Mouse (Mus musculus) layer of hippocampus, postnatal 25 days (tissue): ENCODE results near the gene Carhsp1. TPM values are rescaled to one million over a fixed set of nuclear protein-coding genes. Genes with fewer than 3 reads are reported as not detected.

Source experiments
- DNase-seq, 2 experiments: peaks; one replicate each; pipeline ENCODE4 v3.0.0; 2022; ENCODE audit warnings: mixed read lengths in 2 of 2, low spot score in 1 of 2; ENCODE audit errors: extremely low spot score in 1 of 2
- total RNA-seq, 2 experiments: library from RNA; stranded (reverse); gene quantifications; 2 replicates each; pipeline ENCODE4 v1.2.3; 2021

Carhsp1 gene
- total RNA-seq = 10 to 100 TPM; 24.0 to 27.4 TPM

GRCm38 (mm10) chr16:8671551-8672349 lies at the start of gene Carhsp1:
Carhsp1 (minus strand) TSS chr16:8672155.
- peak; percentile 56 to 67 for DNase-seq

GRCm38 (mm10) chr16:8720447-8720846 lies 48.5 kb upstream of the Carhsp1 start:
- no peak for DNase-seq

DNA sequence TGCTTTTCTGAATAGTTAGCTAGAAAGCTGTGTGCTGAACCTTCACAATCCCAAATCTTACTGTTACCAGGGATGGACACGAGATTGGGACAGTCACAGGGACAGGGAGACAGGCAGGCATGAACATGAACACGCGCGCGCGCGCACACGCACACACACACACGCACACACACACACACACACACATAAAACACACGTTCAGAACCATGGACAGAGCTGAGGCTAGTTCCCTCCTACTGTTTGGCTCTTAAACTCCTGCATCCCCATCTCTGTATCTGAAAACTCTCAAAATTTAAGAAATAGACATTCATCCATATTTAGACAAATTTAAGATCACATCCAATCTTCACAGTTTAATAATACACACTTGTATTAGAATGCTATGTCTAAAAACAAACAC lies 45.8 kb upstream of the Carhsp1 start:
- DNase-seq = no peak

GRCm38 (mm10) chr16:8716300-8716699 lies 44.3 kb upstream of the Carhsp1 start:
- no peak for DNase-seq

DNA sequence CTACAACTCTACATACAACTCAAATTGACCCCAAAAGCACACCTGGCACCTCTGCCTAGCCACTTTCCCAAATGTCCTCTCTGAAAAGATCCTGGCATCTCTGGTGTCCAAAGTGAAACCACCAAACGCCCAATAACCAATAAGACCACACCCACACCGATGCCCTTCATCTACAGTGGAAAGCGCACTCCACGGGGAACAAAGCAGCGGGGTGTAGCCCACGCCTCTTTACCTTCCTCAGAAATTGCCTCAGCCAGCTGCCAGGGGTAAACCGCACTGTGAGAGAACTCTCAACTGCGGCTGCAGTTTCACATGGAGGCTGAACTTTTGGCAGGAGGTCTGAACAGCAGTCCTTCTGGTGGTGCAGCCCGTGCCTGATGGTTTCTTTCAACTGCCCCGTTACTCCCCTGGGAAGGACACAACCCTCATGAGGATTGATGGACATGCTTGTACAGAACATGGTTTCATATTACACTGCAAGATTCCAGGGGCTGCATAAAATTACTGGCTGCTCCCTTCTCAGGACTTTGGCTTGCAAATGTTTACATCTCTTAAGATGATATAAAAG lies 43.6 kb upstream of the Carhsp1 start:
- no peak for DNase-seq

DNA sequence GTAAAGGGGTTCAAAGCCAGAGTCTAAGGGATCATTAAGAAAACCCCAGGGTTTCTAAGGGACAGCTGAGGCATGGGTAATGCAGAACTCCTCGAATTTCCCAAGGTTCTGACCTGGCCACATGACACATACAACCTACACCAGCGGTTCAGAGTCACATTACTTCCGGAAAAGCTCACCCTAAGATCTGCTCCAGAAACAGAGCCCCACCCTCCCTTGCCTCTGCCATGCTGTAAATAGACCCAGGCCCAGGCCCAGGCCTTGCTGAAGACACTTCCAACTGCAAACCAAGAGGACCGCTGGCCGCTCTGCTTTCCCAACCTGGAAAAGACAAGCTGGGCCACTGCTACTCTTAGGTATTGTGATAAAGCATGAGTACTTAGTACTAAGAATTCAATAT lies 42.9 kb upstream of the Carhsp1 start:
- DNase-seq = no peak

DNA sequence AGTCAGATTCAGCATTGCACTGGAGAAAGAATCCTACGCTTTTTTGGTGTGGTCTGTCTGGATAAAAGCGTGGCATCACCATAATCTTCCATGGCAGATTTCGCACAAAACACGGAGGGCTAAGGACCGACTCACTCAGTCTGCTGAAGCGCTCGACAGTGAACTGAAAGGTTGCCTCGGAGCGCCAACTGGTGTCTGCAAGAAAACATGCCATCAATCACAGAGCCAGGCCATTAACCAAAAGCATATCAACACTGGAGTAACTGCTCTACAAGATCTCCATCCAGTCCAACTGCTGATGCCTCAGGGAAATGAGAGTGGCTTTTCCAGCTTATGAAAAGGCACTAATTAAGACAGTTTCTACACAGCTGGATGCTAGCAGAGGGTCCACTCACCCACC lies 40.0 kb upstream of the Carhsp1 start:
- DNase-seq = no peak

DNA sequence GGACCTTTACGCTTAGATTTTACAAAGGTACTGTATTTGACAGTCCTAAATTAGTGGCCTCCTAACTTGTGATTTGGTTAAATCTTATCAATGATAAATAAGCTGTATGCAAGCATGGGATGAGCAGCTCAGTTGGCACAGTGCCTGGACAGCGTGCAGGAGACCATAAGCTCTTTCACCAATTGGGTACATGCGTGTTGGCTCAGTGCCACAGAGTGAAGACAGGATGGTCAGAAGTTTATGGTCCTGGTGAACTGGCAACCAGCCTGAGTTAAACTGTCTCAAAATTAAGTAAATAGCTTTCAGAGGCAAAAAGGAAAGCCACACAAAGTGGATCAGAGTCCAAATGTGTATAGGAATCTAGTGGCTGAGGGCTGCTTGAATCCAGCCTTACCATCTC lies 28.6 kb upstream of the Carhsp1 start:
- no peak for DNase-seq

GRCm38 (mm10) chr16:8699556-8699955 lies 27.6 kb upstream of the Carhsp1 start:
- DNase-seq = no peak

DNA sequence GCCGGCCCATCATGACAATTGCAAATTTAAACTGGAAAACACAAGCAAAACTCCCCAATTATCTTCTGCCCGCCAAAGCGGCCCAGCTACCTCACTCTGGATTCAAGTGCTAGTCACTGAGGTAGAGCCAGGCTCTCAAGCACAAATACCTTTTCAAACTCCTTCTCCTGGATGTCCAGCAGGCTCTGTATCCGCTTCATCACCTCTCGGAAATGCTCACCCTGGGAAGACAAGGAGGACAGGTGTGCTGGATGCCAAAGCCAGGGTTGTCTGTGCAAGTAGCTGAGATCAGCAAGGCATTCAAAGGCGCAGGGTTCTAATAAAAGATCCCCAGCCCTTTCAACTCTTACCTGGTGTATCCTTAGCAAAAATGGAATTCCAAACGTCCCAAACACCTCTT lies 19.3 kb upstream of the Carhsp1 start:
- no peak for DNase-seq

DNA sequence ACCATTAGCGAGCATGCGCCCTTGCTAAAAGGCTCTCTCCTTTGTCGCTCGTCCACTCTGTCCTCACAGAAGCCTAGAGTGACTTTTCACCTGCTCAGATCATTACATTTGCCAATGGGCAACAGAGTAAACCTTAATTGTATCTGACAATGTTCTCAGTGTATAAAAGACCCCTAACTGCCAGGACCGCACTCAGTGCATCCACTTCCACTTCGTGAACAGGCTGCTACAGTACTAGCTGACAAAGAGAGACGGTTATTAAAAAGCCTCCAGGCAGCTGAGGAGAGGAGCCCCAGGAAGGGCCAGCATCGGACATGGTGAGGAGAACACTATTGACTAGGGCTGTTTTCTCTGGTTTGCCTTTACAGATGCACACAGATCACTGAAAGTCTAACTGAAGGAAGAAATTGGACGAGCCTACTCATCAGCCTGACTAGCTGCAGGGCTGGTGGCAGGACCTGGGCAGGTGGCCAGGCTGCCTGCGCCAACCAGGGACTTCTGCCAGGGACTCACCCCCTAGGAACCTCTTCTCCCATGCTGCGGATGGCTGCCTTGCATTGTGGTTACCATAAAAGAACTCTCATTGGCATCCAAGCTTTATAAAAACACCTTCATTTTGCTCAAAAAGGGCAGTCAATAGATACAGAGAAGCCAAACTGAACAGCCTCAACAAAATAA lies 18.2 kb upstream of the Carhsp1 start:
- DNase-seq = peak in 1 of 2 experiments; percentile 51

DNA sequence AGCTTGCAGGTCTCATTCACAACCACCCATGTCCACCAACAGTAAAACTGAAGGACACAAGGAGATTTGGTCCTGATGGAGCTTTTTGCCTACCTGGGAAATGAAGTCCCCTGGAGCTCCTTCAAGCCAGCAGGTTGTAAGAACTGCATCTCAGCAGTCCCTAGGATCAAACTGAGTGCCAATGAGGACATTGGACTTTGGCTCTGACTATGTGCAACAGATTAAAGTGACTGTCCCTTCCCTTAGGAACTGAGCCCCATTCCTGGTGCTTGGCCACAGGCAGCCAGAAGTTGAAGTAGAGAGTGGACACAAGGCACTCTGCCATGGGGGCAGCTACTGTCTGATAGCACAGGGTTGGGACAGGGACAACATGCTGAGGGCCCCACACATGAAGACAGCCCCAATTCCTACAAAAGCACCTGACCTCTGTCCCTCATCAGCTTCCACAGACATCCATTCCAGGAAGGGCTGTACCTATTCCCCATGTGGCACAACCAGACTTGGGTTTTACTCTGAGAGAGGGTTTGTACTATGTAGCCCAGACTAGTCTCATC lies 15.7 kb upstream of the Carhsp1 start:
- no peak for DNase-seq

- DNase-seq = no peak
Measured at GRCm38 (mm10) chr16:8686871-8687535, 15.0 kb upstream of the Carhsp1 start.

DNA sequence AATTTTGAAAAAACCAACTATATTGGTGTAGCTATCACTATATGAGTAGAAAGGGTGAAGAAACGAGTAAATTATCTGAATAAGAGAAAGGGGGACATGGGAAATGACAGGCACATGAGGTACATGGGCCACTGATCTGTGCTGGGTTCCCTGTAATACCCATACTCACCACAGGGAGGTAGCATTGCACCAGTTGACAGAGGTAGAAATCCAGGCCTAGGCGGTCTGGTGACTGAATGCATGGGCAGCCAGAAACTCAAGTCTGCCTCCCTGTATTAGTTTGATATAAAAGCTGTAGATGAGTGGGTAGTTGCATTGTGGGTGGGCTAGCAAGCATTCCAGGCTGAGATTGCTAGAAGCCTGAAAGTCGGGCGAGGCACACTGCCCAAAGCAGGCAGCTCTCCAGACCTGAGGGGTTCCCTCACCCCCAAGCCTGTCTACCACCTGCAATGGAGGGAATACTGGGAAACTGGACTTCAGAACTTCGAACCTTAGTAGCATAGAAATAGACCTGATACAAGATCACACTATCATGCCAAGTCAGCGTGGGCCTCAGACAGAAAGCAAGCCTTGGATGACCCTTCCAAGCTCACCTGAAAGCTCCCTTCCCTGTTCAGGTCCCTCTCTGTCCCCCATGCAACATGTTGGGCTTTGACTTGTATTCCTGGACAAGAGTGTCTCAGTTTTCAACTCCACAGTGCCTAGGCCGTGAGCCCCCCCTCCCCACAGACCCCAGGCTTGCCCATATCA lies 14.3 kb upstream of the Carhsp1 start:
- peak; percentile 55 to 81 for DNase-seq

DNA sequence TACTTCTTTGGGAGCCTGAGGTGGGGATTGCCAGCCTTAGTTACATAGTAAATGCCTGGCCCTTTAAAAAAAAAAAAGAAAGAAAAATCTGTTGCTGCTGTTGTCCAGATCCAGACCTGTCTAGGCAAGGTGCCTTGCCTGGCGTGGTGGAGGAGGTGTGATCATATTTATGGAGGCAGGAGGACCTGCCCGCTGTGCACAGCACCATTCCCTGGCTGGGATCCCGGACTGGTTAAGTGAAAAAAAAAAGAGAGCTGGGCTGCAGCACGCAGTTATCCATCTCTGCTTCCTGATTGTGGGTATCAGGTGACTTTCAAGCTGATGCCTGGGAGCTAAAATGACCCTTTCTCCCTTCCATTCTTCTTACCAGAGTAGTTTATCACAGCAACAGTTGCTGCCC lies 13.1 kb upstream of the Carhsp1 start:
- DNase-seq = no peak

GRCm38 (mm10) chr16:8680470-8680869 lies 8.5 kb upstream of the Carhsp1 start, which contains the start of gene Gm5767:
Gm5767 (plus strand) TSS chr16:8680770.
- no peak for DNase-seq

DNA sequence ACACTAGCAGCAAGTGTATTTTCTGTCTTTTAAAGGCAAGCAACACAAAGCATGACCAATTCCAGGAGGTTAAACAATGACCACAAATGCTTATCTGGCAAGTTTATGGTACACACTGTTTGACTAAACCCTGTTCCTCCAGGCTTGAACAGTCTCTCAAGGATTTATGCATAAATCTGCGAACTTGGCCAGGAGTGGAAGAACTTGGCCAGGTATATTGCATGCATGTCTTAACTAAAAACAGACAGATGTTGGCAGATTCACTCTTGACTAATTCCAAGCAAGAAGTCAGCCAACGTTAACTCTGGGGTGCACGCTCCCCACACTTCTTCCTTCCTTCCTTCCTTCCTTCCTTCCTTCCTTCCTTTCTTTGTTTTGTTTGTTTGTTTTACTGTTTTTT lies 7.8 kb upstream of the Carhsp1 start:
- DNase-seq = no peak

DNA sequence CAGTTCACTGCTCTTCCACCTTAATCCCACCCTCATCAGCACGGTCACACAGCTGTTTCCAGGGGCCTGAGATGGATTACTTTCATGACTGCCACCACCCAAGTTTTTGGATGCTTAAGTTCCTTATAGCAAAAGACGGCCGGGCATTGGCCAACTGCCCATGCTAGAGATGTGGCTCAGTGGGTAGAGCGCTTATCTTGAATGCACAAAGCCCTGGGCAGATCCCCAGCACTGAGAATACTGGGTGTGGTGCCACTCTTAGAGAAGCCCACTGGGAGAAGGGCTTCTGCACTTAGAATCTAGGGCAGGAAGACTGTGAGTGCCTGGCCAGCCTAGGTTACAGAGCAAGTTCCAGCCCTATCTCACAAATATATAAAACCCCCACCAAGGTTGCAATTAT lies 6.7 kb upstream of the Carhsp1 start:
- DNase-seq = no peak

GRCm38 (mm10) chr16:8678035-8678434 lies 6.1 kb upstream of the Carhsp1 start:
- no peak for DNase-seq

GRCm38 (mm10) chr16:8676800-8677199 lies 4.8 kb upstream of the Carhsp1 start:
- DNase-seq = peak in 1 of 2 experiments; percentile 64
